Mouse (Mus musculus) layer of hippocampus, adult 9-10 months (tissue): Measurements from ENCODE around the gene Gm14085.
"Not testable (repeated sequence)": the region's sequence is repeated elsewhere in the genome, so short reads cannot be mapped to it uniquely, and the experiment has no call there.

Experiments used
- DNase-seq: peaks from one replicate; pipeline ENCODE4 v3.0.0; 2022; ENCODE audit warnings: low spot score

Gene Gm14085

GRCm38 (mm10) chr2:122484641-122485040 is at the start of gene Gm14085:
TSS of gene Gm14085 (plus strand) at chr2:122484941.
- DNase-seq, result no peak

DNA sequence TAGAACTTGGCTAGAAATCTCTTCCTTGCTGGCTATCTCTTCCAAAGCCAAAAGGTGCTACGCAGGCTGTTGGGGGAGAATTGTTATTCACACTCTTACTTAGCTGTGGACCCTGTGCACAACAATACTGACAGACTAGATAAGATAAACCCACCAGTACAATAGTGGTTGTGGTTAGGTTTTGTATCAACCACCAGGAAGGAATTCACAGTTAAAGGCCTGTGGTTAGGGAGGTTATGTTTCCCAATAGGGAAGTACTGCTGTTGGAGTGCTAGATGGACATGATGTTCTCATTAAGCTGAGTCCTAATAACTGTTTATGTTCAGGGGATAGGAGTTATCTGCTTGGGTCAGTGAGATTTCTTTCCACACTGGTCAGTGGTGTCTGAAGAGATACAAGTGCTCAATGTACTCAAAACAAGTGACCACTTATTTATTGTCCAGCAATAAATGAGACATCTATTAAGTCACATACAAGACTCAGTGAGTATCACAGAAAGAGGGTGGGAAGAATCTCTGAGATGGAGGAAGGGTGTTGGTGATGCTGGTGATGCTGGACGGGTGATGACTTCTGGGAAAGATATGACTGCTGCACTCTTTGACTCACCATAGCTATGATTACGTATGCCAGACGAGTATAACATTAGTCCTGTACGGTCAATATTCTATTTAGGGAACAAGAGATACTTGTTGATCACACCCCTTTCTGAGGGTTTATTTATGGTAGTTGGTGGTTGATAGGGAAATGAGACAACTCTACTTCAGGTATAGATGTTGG is 45.8 kb upstream of the Gm14085 start:
- DNase-seq, result not testable (repeated sequence)

DNA sequence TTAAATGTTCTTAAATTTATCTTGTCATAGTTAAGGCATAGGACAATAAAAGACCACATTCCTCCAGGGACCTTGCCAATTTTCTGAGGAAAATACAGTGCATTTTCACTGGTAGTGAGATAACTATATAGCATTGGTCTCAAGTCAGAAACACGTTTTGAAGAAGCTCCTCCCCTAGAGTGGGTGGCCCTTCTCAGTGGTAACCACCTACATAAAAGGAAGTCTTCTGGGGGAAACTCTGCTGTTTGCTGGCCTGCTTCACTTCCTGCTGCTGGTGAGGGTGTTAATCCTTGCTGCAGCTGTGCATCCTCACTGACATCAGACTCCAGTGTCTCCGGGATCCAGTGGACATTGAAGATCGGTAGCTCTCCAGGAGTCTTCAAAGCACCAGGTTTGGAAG is 44.2 kb upstream of the Gm14085 start:
- not testable (repeated sequence) for DNase-seq

DNA sequence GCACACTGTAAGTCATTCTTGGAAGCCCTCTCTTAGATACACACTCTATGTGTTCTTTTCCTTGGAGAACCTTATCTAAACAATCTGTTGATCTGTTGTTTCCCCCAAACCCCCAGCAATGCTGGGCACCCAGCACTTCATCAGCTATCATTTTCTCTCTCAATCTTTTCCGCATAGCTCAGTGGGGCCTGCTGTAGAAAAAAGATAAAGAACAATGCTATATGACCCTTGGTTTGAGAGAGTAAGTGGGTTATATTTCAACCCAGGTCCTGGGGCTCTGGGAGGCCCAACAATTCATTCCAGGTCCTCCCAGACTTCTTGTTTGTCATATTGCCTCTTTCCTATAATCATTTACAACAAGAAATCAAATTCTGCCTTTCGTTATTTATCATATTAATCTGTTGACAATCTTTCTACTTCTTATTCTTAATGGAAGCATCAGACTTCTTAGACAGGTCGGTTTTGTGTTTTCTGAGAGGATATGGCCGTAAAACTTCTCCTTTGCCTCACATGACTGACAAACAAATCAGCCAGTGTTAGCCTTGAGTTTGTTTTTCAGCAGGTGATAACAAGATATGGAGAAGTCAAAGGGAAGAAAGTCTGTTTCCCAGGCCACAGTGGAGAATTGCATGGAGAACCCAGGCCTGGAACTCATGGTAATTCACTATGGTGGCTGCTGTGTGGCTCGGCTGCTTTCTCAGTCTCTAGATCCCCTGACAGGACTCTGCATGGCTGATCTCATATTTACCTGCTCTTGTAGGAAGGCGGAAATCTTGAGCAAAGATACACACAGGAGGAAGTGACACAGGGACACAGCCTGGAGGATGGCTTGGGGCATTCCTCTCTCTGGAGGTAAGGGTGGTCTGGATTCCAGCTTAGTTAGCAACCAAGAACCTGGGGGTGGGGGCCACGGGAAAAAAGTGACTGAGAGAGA is 43.5 kb upstream of the Gm14085 start:
- no peak for DNase-seq

DNA sequence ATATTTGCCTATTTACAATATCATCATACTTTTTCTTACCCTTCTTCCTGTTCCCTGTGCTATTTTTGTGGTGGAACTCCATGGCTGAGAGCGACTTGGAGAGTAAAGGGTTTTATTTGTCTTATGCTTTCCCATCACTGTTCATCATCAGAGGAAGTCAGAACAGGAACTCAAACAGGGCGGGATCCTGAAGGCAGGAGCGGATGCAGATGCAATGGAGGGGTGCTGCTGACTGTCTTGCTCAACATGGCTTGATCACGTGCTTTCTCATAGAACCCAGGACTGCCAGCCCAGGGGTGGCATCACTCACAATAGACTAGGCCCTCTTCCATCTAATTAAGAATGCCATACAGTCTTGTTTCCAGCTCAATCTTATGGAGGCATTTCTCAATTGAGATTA is 34.4 kb upstream of the Gm14085 start:
- no peak for DNase-seq

GRCm38 (mm10) chr2:122452426-122452825 is 32.3 kb upstream of the Gm14085 start:
- no peak for DNase-seq

DNA sequence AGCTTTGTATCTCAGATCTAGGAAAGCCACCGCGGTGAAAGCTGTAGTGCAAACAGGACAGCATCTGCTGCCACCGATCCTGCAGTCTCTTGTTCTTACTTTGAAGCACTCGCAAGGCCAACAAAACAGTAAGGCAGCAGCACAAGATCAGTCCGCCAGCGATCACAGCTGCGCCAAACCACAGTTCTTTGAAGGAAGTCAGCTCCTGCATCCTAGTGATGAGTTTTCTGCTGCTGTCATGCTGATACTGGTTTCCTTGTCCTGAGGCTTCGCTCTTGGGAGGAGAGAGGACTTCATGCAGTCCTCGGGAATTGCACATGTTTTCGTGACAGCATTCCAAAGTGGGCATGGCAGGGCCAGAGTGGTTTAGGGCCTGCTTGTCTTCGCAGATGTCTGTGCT is 17.8 kb upstream of the Gm14085 start:
- DNase-seq, result peak; percentile 1

GRCm38 (mm10) chr2:122467351-122468013 is 17.3 kb upstream of the Gm14085 start:
- DNase-seq, result peak; percentile 61

GRCm38 (mm10) chr2:122469221-122469620 is 15.5 kb upstream of the Gm14085 start:
- DNase-seq, result no peak

GRCm38 (mm10) chr2:122476585-122476984 is 8.2 kb upstream of the Gm14085 start:
- no peak for DNase-seq

GRCm38 (mm10) chr2:122483787-122484186 is 954 bp upstream of the Gm14085 start:
- not testable (repeated sequence) for DNase-seq

DNA sequence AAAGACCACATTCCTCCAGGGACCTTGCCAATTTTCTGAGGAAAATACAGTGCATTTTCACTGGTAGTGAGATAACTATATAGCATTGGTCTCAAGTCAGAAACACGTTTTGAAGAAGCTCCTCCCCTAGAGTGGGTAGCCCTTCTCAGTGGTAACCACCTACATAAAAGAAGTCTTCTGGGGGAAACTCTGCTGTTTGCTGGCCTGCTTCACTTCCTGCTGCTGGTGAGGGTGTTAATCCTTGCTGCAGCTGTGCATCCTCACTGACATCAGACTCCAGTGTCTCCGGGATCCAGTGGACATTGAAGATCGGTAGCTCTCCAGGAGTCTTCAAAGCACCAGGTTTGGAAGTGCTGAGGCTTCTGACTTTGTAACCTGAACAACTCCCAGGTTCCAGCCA is 913 bp downstream of the Gm14085 start:
- not testable (repeated sequence) for DNase-seq

DNA sequence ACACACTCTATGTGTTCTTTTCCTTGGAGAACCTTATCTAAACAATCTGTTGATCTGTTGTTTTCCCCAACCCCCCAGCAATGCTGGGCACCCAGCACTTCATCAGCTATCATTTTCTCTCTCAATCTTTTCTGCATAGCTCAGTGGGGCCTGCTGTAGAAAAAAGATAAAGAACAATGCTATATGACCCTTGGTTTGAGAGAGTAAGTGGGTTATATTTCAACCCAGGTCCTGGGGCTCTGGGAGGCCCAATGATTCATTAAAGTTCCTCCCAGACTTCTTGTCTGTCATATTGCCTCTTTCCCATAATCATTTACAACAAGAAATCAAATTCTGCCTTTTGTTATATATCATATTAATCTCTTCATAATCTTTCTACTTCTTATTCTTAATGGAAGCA is 1.4 kb downstream of the Gm14085 start:
- not testable (repeated sequence) for DNase-seq

- no peak for DNase-seq
Measured at GRCm38 (mm10) chr2:122486674-122487073, 1.9 kb downstream of the Gm14085 start.

DNA sequence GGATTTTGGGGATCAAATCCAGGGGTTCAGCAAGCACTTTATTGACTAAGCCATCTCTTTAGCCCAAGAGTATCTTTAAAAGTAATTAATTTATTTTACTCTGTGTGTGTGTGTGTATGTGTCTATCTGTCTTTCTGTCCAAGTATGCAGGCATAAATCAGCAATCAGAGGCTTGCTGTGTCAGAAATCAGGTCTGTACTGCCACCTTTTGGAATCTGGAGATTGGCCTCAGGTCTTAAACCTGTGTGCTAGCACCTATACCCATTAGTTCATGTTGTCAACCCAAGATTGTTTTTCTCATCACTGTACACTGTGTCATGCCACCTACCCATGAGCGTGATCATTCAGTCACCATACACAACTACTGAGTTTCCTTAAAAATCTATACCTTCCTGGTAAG is 45.0 kb downstream of the Gm14085 start:
- not testable (repeated sequence) for DNase-seq

- peak; percentile 25 for DNase-seq
Measured at GRCm38 (mm10) chr2:122531290-122531689, 46.5 kb downstream of the Gm14085 start.

GRCm38 (mm10) chr2:122531726-122532125 is 47.0 kb downstream of the Gm14085 start:
- no peak for DNase-seq

DNA sequence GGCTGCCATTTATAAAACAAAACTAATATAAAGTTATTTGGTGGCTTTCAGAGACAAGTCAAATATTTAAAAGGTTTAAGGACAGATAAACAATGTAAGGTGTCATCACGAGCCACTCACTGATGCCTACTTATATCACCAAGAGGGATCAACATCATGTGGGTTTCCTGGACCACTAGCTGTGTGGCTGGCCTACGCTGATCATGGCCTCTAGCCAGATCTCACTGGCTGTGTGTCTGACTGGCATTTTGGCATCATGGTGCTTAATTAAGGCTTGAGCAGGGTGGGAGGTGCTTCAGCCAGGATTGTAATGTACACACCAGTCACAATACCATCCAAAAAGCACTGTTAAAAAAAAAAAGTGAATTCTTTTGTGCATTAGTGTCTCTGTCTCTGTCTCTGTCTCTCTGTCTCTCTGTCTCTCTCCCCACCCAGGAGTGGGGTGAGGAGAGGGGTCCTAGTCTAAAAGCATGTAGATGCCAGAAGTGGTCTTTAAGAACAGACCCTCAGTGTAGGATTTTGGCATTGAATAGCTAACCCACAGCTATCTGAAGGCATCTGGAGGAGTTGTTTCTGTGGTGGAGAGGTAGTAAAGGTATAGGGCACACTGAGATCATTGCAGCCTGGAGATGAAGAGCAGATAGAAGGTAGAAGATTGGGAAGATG is 47.5 kb downstream of the Gm14085 start:
- no peak for DNase-seq

DNA sequence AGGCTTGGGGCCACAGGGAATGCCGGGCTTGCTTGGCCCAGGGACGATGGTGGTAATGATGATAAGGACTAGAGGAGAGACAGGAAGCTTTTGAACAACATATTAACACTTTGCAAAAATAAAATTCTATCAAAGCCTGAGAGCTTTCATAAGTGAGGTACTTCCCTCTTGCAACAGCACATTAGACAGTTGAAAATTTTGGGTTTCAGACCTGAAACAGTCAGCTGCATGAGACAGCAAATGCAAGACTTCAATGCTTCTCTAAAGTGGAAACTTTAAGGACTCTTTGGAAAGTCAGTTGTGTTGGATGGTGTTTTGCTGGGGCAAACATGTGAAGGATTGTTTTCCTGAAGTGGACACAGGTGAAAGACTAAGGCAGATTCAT is 48.1 kb downstream of the Gm14085 start:
- DNase-seq, result no peak

DNA sequence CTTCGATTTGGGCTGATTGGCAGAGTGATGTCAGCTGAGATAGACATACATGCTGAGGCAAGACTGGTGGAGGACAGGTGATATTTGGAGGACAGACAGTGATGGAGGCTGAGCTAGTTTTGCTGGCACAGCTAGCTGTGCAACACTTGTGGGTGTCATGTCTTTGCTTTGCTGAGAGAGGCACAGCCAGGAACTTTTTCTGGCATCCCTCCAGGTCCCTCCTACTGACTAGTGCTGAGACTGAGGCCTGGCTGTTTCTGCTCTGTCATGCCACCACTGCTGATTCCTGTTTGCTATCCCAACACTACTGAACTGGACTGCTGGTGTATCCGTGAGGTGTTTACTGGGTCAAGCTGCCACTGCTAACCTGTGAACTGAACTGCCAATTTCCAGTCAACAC is 48.6 kb downstream of the Gm14085 start:
- DNase-seq, result peak; percentile 33

- no peak for DNase-seq
Measured at GRCm38 (mm10) chr2:122534671-122535070, 49.9 kb downstream of the Gm14085 start.

DNA sequence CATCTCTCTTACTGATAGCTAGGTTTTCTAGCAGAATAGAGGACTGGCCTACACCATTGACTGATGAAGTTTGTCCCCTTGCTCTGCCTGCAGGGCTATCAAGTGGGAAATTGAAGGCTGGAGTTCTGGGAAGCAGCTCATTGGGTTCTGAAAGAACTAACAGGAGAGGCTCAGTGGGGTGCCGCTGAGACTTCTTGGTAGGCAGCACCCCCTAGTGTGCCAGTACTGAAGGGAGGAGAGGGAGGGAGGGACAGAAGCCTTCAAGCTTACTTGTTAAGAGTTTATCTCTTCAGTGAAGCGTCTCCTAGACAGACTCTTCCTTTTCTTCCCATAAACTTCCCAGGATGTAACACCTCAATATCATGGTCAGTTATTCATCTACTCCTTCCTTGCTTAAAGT is 73.6 kb downstream of the Gm14085 start:
- DNase-seq, result no peak
